Mouse (Mus musculus) midbrain, embryonic 15.5 days (tissue): ENCODE results near the gene Tln1. TPM values are rescaled to one million over a fixed set of nuclear protein-coding genes. Genes with fewer than 3 reads are reported as not detected.

Source experiments
- ATAC-seq: fragments of 200-750 bp; cut with Nextera tagmentation; replicated peaks from 2 replicates; pipeline ENCODE4 v1.8.0; 2017; ENCODE audit warnings: moderate TSS enrichment
- H3K27ac ChIP-seq: fragments of 300-500 bp; sonication (generic); 2 replicates; pipeline ENCODE4 v1.5.1; 2015; ENCODE audit warnings: mild to moderate bottlenecking, inconsistent platforms
- H3K27me3 ChIP-seq: fragments of 300-500 bp; sonication (generic); replicated peaks from 2 replicates; pipeline ENCODE4 v1.6.1; 2015; ENCODE audit warnings: inconsistent platforms
- H3K36me3 ChIP-seq: fragments of 300-500 bp; sonication (generic); replicated peaks from 2 replicates; pipeline ENCODE4 v1.6.1; 2015; ENCODE audit warnings: inconsistent platforms
- H3K4me1 ChIP-seq: fragments of 300-500 bp; sonication (generic); 2 replicates; pipeline ENCODE4 v1.6.1; 2015; ENCODE audit warnings: inconsistent platforms
- H3K4me2 ChIP-seq: fragments of 300-500 bp; sonication (generic); 2 replicates; pipeline ENCODE4 v1.6.1; 2015; ENCODE audit warnings: inconsistent platforms, mild to moderate bottlenecking, moderate library complexity
- H3K4me3 ChIP-seq: fragments of 300-500 bp; sonication (generic); 2 replicates; pipeline ENCODE4 v1.5.1; 2015; ENCODE audit warnings: mild to moderate bottlenecking, inconsistent platforms
- H3K9ac ChIP-seq: fragments of 300-500 bp; sonication (generic); 2 replicates; pipeline ENCODE4 v1.6.1; 2015; ENCODE audit warnings: mild to moderate bottlenecking, inconsistent platforms
- H3K9me3 ChIP-seq: fragments of 300-500 bp; sonication (generic); 2 replicates; pipeline ENCODE4 v1.6.1; 2016; ENCODE audit warnings: inconsistent platforms
- WGBS: fragments of 180-500 bp; shearing (Covaris S2); methylation state at CpG from one replicate; pipeline ENCODE4 v1.1.7; 2015; ENCODE audit warnings: mixed read lengths; 5-methylcytosine and 5-hydroxymethylcytosine counted together
- polyA plus RNA-seq: library from polyadenylated mRNA; unstranded; fragments of >200 nt; fragmentation: Nextera tagmentation; extraction: Ambion mirVana; gene quantifications from 2 replicates; pipeline ENCODE4 v1.2.1, GENCODE M21; 2015

The Tln1 gene
- polyA plus RNA-seq, 1 experiment from 2014 or later = 61.0 TPM

GRCm38 (mm10) chr4:43573561-43573960 is 11.1 kb upstream of the Tln1 start:
- WGBS = 94% methylated on average over 4 of the region's 4 CpGs
- Histone ChIP-seq H3K27ac (no peak overlapping the region), H3K9ac (no peak overlapping the region), H3K27me3 (no peaks in the 10 kb centered on the region), H3K4me2 (no peak overlapping the region), H3K9me3 (no peaks in the 10 kb centered on the region), H3K36me3 (peaks cover 45% of the 10 kb centered on the region), H3K4me1 (peaks cover 39% of the 10 kb centered on the region), H3K4me3 (no peak overlapping the region)
- no peak for ATAC-seq

- no peak overlapping the region for H3K4me3 ChIP-seq
- H3K36me3 ChIP-seq = peaks cover 66% of the 10 kb centered on the region
- no peaks in the 10 kb centered on the region for H3K27me3 ChIP-seq
- H3K9me3 ChIP-seq = no peaks in the 10 kb centered on the region
- 90% methylated on average over 6 of the region's 6 CpGs for WGBS
- no peak overlapping the region for H3K4me2 ChIP-seq
- peaks cover 24% of the 10 kb centered on the region for H3K4me1 ChIP-seq
- H3K9ac ChIP-seq = no peak overlapping the region
- no peak for ATAC-seq
- no peak overlapping the region for H3K27ac ChIP-seq
Measured at GRCm38 (mm10) chr4:43571395-43572045, 9.0 kb upstream of the Tln1 start.

GRCm38 (mm10) chr4:43567140-43567539 is 4.6 kb upstream of the Tln1 start:
- no peak for ATAC-seq
- peaks cover 70% of the 10 kb centered on the region for H3K36me3 ChIP-seq
- H3K4me1 ChIP-seq = peaks cover 13% of the 10 kb centered on the region
- 93% methylated on average over 9 of the region's 9 CpGs for WGBS
- no peak overlapping the region for H3K27ac ChIP-seq
- H3K9ac ChIP-seq = no peak overlapping the region
- no peaks in the 10 kb centered on the region for H3K9me3 ChIP-seq
- no peaks in the 10 kb centered on the region for H3K27me3 ChIP-seq
- H3K4me3 ChIP-seq = no peak overlapping the region
- no peak overlapping the region for H3K4me2 ChIP-seq

DNA sequence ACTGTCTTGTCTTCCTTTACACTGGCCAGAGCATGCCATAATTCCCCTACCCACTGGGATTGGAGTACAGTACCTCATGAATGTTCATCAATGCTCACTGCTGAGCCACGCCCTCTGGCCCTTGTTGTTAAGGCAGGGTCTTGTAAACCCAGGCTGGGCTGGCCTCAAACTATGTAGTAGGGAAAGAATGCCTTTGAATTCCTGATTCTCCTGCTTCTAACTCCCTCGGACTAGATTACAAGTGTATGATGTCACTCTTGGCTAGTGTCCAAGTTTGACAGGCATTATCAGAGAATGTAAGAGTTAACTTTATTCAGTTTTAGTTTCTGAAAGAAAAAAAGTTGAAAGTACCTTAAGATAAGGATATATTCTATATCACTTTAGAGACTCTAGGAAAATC is 1.7 kb upstream of the Tln1 start:
- Histone ChIP-seq H3K9ac (no peak overlapping the region), H3K36me3 (peaks cover 46% of the 10 kb centered on the region), H3K4me2 (no peak overlapping the region), H3K4me1 (peaks cover 37% of the 10 kb centered on the region), H3K4me3 (no peak overlapping the region), H3K27me3 (no peaks in the 10 kb centered on the region), H3K27ac (no peak overlapping the region), H3K9me3 (no peaks in the 10 kb centered on the region)
- WGBS = 56% methylated on average over 2 of the region's 2 CpGs
- no peak for ATAC-seq

GRCm38 (mm10) chr4:43563601-43563875 is 1.0 kb upstream of the Tln1 start:
- H3K27ac ChIP-seq = no peak overlapping the region
- H3K4me2 ChIP-seq = peak overlapping the region; percentile 93
- H3K36me3 ChIP-seq = peaks cover 39% of the 10 kb centered on the region
- no peaks in the 10 kb centered on the region for H3K27me3 ChIP-seq
- H3K4me1 ChIP-seq = peaks cover 42% of the 10 kb centered on the region
- no peaks in the 10 kb centered on the region for H3K9me3 ChIP-seq
- H3K9ac ChIP-seq = peak overlapping the region; percentile 93; the same call in 1 of the 2 replicates
- no peak for ATAC-seq
- H3K4me3 ChIP-seq = peak overlapping the region; percentile 90
- 88% methylated on average over 4 of the region's 4 CpGs for WGBS

DNA sequence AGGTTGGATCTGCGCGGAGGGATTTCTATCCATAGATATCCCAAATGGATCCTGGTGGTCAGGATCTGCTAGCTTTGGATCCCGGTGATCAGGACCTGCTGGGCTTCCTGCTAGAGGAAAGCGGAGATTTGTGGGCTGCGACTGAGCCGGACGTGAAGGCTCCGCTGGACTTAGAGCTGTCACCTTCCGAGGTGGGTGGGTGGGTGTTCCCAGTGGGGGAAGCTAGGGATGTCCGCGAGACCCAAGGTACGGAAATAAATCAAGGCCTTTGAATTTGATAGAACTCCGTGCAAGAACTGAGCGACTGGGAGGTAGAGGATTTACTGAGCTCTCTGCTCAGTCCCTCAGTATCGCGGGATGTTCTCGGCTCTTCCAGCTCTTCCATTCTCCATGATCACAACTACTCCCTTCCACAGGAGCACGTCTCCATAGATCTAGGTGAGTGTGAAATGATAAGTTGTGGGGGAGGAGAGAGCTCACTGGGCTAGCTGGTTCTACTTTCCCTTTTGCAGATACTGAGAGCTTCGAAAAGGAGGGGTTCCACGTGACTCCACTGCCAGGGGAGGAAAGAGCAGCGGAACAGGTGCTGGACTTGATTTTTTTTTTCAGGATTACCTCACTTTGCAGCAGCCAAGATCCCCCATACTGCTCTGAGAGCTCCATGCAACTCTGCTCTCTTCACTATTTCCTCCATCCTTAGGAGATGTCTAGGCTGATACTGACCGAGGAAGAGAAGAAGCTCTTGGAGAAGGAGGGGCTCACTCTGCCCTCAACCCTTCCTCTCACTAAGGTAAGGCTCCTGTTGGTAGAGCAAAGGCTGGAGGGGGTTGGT is 494 bp upstream of the Tln1 start:
- Histone ChIP-seq H3K27ac (peak overlapping the region; percentile 97), H3K4me2 (peak overlapping the region; percentile 93), H3K4me1 (peaks cover 44% of the 10 kb centered on the region), H3K36me3 (peaks cover 33% of the 10 kb centered on the region), H3K9ac (peak overlapping the region; percentile 93), H3K9me3 (no peaks in the 10 kb centered on the region), H3K27me3 (no peaks in the 10 kb centered on the region), H3K4me3 (peak overlapping the region; percentile 90)
- 7% methylated on average over 22 of the region's 22 CpGs for WGBS
- ATAC-seq = peak; percentile 43

- peaks cover 44% of the 10 kb centered on the region for H3K4me1 ChIP-seq
- peak; percentile 53; the same call in 1 of the 2 replicates for ATAC-seq
- WGBS = 2% methylated on average over 16 of the region's 16 CpGs
Measured at GRCm38 (mm10) chr4:43561436-43561996, 975 bp downstream of the Tln1 start.

GRCm38 (mm10) chr4:43560976-43561375 is 1.5 kb downstream of the Tln1 start:
- H3K4me3 ChIP-seq = peak overlapping the region; percentile 90
- H3K36me3 ChIP-seq = peaks cover 15% of the 10 kb centered on the region
- H3K9ac ChIP-seq = peak overlapping the region; percentile 93
- H3K27me3 ChIP-seq = no peaks in the 10 kb centered on the region
- H3K9me3 ChIP-seq = no peaks in the 10 kb centered on the region
- WGBS = 49% methylated on average over 2 of the region's 2 CpGs
- H3K27ac ChIP-seq = no peak overlapping the region
- H3K4me1 ChIP-seq = peaks cover 44% of the 10 kb centered on the region
- no peak for ATAC-seq
- peak overlapping the region; percentile 93 for H3K4me2 ChIP-seq

More at GRCm38 (mm10) chr4:43561436-43561996, 975 bp downstream of the Tln1 start:
- Histone ChIP-seq H3K9me3 (no peaks in the 10 kb centered on the region), H3K9ac (peak overlapping the region; percentile 93), H3K27ac (peak overlapping the region; percentile 97), H3K36me3 (peaks cover 19% of the 10 kb centered on the region), H3K27me3 (no peaks in the 10 kb centered on the region), H3K4me3 (peak overlapping the region; percentile 90), H3K4me2 (peak overlapping the region; percentile 93)

DNA sequence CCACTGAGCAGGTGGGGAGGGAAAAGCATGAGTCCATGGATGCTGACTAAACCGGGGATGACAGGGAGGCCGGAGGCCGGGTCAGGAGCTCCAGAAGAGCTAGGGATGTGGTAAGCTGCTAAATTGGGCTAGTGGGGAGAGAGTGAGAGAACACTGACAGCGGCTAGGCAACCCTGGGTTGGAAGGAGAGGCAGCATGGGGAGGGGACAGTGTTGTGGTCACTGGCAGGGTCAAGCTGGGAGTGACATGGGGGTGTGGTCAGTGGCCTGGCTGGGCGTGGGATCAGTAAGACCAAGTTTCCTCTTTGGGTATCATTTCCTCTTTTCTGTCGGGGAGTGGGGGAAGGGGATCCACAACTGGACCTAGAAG is 2.3 kb downstream of the Tln1 start:
- ATAC-seq = no peak
- H3K9ac ChIP-seq = no peak overlapping the region
- H3K4me3 ChIP-seq = no peak overlapping the region
- peaks cover 15% of the 10 kb centered on the region for H3K36me3 ChIP-seq
- H3K4me2 ChIP-seq = peak overlapping the region; percentile 93; the same call in 1 of the 2 replicates
- H3K27ac ChIP-seq = no peak overlapping the region
- WGBS = 59% methylated on average over 6 of the region's 6 CpGs
- no peaks in the 10 kb centered on the region for H3K27me3 ChIP-seq
- peaks cover 44% of the 10 kb centered on the region for H3K4me1 ChIP-seq
- H3K9me3 ChIP-seq = no peaks in the 10 kb centered on the region

DNA sequence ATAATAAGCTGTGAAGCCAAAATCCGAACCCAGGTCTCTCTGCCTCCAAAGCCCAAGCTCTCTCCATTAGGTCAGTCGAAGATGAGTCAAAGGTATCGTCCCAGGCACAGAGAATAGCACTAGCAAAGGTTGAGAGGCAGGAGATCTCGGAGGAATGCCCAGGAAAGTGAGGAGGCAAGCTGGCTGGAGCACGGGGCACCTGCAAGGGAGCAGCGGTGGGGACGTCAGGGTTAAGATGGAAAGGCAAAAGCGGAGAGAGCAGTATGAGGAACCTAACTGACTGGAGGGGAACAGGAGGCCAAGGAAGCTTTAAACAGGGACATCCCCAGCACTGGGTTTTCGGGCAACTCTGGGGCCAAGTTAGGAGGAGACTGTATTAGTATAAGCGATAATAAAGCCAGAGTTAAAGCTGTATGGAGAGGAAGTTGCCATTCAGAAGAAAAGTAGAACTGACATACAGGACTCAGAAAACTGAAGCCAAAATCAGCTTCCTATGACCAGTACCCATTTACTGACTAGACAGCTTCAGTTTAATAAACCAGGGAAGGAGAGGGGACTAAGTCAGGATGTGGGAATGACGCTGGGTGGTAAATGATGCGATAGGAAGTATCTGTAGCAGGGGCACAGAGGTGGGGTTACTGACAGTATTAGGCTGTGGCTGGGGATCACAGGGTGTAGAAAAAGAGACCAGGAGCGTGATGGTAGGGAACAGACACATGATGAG is 2.8 kb downstream of the Tln1 start:
- no peaks in the 10 kb centered on the region for H3K27me3 ChIP-seq
- H3K36me3 ChIP-seq = peaks cover 15% of the 10 kb centered on the region
- no peak overlapping the region for H3K9ac ChIP-seq
- no peaks in the 10 kb centered on the region for H3K9me3 ChIP-seq
- WGBS = 84% methylated on average over 13 of the region's 13 CpGs
- no peak overlapping the region for H3K27ac ChIP-seq
- no peak overlapping the region for H3K4me3 ChIP-seq
- peaks cover 44% of the 10 kb centered on the region for H3K4me1 ChIP-seq
- ATAC-seq = no peak
- peak overlapping the region; percentile 93; the same call in 1 of the 2 replicates for H3K4me2 ChIP-seq

DNA sequence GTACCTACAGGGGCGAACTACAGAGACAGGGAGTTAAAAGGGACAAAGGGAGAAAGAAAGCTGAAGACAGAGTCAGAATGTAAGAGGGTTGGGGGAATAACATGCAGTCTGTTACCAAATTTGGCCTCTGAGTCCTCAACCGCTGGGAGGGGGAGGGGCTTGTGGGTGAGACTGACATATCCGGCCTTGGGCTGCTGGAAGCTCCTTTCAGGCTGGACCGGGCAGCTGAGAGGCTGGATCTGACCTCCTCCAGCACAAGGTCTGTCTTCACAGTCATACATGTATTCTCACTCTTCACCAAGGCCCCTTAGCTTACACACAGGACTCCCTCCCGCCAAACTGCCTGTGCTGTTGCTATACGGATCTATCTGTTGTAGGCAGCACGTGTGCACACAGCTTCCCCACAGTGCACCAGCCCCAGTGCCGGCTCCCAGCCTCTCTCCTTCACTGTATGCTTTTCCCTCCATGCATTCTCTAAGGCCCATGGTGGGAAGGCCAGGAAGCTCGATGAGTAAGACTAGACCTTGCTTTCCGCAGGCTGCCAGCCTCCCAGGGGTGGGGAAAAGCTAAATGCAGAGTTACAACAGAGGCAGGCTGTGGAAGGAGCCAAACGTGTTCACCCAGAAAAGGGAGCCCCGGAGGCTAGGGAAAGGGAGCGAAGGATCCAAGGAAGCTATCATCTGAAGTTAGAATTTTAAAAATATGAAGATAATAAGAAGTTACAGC is 3.7 kb downstream of the Tln1 start:
- 43% methylated on average over 13 of the region's 13 CpGs for WGBS
- Histone ChIP-seq H3K4me3 (no peak overlapping the region), H3K27me3 (no peaks in the 10 kb centered on the region), H3K27ac (no peak overlapping the region), H3K4me1 (peaks cover 40% of the 10 kb centered on the region), H3K9me3 (no peaks in the 10 kb centered on the region), H3K9ac (no peak overlapping the region; the same call in 1 of the 2 replicates), H3K36me3 (peaks cover 24% of the 10 kb centered on the region), H3K4me2 (no peak overlapping the region)
- no peak for ATAC-seq
